15 mouse cellular contexts compared by ENCODE assay signal in the genomic region with DNA sequence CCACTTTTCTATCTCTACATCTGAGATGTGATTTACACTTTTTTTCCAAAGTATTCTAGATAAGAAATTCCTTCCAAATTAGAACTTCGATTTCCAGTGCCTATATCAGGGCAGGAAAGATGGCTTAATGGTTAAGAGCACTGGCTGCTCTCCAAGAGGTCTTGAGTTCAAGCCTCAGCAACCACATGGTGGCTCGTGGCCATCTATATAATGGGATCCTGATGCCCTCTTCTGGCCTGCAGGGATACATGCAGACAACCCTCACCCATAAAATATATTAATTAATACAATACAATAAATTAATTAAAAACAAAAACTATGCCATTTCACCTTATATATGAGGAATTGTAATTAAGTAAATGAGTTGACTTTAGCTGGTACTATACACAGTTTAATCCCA. TPM values are rescaled to one million over a fixed set of nuclear protein-coding genes. Genes with fewer than 3 reads are reported as not detected.
DNase-seq lines count a peak whose midpoint lies in the region; ATAC-seq and TF ChIP-seq lines count a peak whose summit lies in the region.
"Had no signal": no experiment of that assay in that cellular context is flagged by ENCODE, and none has a peak within 500 bp of the region (broad histone marks: within the 10 kb centered on the region; RNA-seq: fewer than 3 reads in every experiment).

No protein-coding gene starts in this region.

- no peaks in the 10 kb centered on the region for H3K4me1 ChIP-seq in kidney, adult 2 months (ENCODE audit: control insufficient read depth, insufficient read depth, low read length)
- no peaks in the 10 kb centered on the region for H3K4me1 ChIP-seq in kidney, embryonic 14.5 days (ENCODE audit: control insufficient read depth, insufficient read depth, low read length)
- no peaks in the 10 kb centered on the region for H3K4me1 ChIP-seq in thymus, adult 2 months (replicated peaks; ENCODE audit: control insufficient read depth, insufficient read depth, low read length)
- H3K4me1 ChIP-seq: embryonic facial prominence, embryonic 13.5 days; limb, embryonic 12.5 days had no signal

- no peak overlapping the region for H3K9ac ChIP-seq in kidney, embryonic 14.5 days (ENCODE audit: low read depth, low read length)
- H3K9ac ChIP-seq: embryonic facial prominence, embryonic 13.5 days; limb, embryonic 12.5 days had no signal

- ATAC-seq in kidney, embryonic 14.5 days (ENCODE audit: low FRiP score, low TSS enrichment): no peak
- ATAC-seq: intestine, embryonic 16.5 days had no signal

- DNase-seq in kidney, adult 2 months: peak; percentile 41
- DNase-seq in CD4-positive helper T cell, adult 2 months (ENCODE audit: low read depth, low spot score): peak; percentile 18
- peak; percentile 55 for DNase-seq in R1 (ENCODE audit: low read depth, low spot score)
- DNase-seq in kidney, postnatal 4 days: peak; percentile 4 to 14
- DNase-seq in ovary, adult 18-20 months (ENCODE audit: low spot score): no peak
- no peak for DNase-seq in thymus, postnatal 14 days
- DNase-seq in thymus, adult 2 months: no peak
- DNase-seq: thymus, postnatal 4 days had no signal

- peak; percentile 45 for TF ChIP-seq CTCF in kidney, adult 2 months (conservative IDR thresholded peaks at IDR 0.05; ENCODE audit: insufficient read depth, insufficient read length, low read depth, low read length)
- TF ChIP-seq CTCF in thymus, adult 2 months (IDR thresholded peaks at IDR 0.05; ENCODE audit: borderline replicate concordance, control insufficient read depth, extremely low read depth, insufficient read depth, low read length, poor library complexity): no peak

- WGBS in kidney, adult 2 months: 26% methylated on average over 2 of the region's 2 CpGs
- 63% methylated on average over 2 of the region's 2 CpGs for WGBS in kidney, embryonic 14.5 days
- WGBS in thymus, adult 2 months: 43% methylated on average over 2 of the region's 2 CpGs

- H3K4me2 ChIP-seq in kidney, embryonic 14.5 days (replicated peaks; ENCODE audit: low read depth, low read length): no peak overlapping the region
- H3K4me2 ChIP-seq: embryonic facial prominence, embryonic 13.5 days; limb, embryonic 12.5 days; midbrain, embryonic 11.5 days had no signal

- H3K36me3 ChIP-seq in kidney, adult 2 months (ENCODE audit: control insufficient read depth, insufficient read depth, low read length): no peaks in the 10 kb centered on the region
- no peaks in the 10 kb centered on the region for H3K36me3 ChIP-seq in kidney, embryonic 14.5 days (ENCODE audit: control insufficient read depth, insufficient read depth, low read length)
- no peaks in the 10 kb centered on the region for H3K36me3 ChIP-seq in thymus, adult 2 months (ENCODE audit: control insufficient read depth, insufficient read depth, low read length)
- H3K36me3 ChIP-seq: embryonic facial prominence, embryonic 13.5 days; limb, embryonic 12.5 days had no signal

- no peak for TF ChIP-seq POLR2A in kidney, adult 2 months (IDR thresholded peaks at IDR 0.05; ENCODE audit: low read depth, low read length)
- no peak for TF ChIP-seq POLR2A in thymus, adult 2 months (IDR thresholded peaks at IDR 0.05; ENCODE audit: control insufficient read depth, extremely low read depth, insufficient read depth, low read length, poor library complexity)

- H3K27me3 ChIP-seq in kidney, adult 2 months (replicated peaks; ENCODE audit: control insufficient read depth, insufficient read depth, low read length): no peaks in the 10 kb centered on the region
- no peaks in the 10 kb centered on the region for H3K27me3 ChIP-seq in kidney, embryonic 14.5 days (ENCODE audit: control insufficient read depth, insufficient read depth, low read length)
- no peaks in the 10 kb centered on the region for H3K27me3 ChIP-seq in thymus, adult 2 months (ENCODE audit: control insufficient read depth, insufficient read depth, low read length)

- H3K27ac ChIP-seq in kidney, adult 2 months (ENCODE audit: insufficient read depth, low read depth, low read length): no peak overlapping the region
- H3K27ac ChIP-seq in kidney, embryonic 14.5 days (ENCODE audit: low read depth, low read length): no peak overlapping the region
- H3K27ac ChIP-seq in thymus, adult 2 months (ENCODE audit: control insufficient read depth, insufficient read depth, low read length): no peak overlapping the region
- H3K27ac ChIP-seq: embryonic facial prominence, embryonic 13.5 days; limb, embryonic 12.5 days had no signal

- no peak overlapping the region for H3K4me3 ChIP-seq in kidney, adult 2 months (ENCODE audit: insufficient read depth, low read depth, low read length)
- H3K4me3 ChIP-seq in kidney, embryonic 14.5 days (ENCODE audit: low read length): no peak overlapping the region
- H3K4me3 ChIP-seq in thymus, adult 2 months (ENCODE audit: control insufficient read depth, insufficient read depth, low read length): no peak overlapping the region
- H3K4me3 ChIP-seq: embryonic facial prominence, embryonic 13.5 days; limb, embryonic 12.5 days had no signal

- no peaks in the 10 kb centered on the region for H3K9me3 ChIP-seq in kidney, embryonic 14.5 days (ENCODE audit: control insufficient read depth, low read length)
- H3K9me3 ChIP-seq: embryonic facial prominence, embryonic 13.5 days; limb, embryonic 12.5 days had no signal

RNA-seq across cellular contexts. Expression of a gene that starts 14.9 kb away (rescaled TPM):
- polyA plus RNA-seq in kidney, adult 2 months (2012; rRNA removed): 0.91 and 1.5 TPM in 2 replicates
- polyA plus RNA-seq in kidney, embryonic 14.5 days (2014; fragmentation: Nextera tagmentation; extraction: Ambion mirVana): 3.8 and 4.8 TPM in 2 replicates
- polyA plus RNA-seq in thymus, adult 2 months (2012; rRNA removed): 0.08 and 0.19 TPM in 2 replicates

RNA-seq across cellular contexts. Expression of a gene that starts 43.0 kb away (rescaled TPM):
- polyA plus RNA-seq in kidney, adult 2 months (2012; rRNA removed): 0.13 and 0.16 TPM in 2 replicates
- polyA plus RNA-seq in kidney, embryonic 14.5 days (2014; fragmentation: Nextera tagmentation; extraction: Ambion mirVana): 0.24 TPM in 1 of 2 replicates, not detected in the other
- polyA plus RNA-seq in thymus, adult 2 months (2012; rRNA removed): 0.18 and 0.23 TPM in 2 replicates
- polyA plus RNA-seq: heart, embryonic 14.5 days; spleen, adult 2 months had no signal

RNA-seq across cellular contexts. Expression of a gene that starts 50.0 kb away (rescaled TPM):
- 0.09 and 0.10 TPM in 2 replicates for polyA plus RNA-seq in kidney, adult 2 months (2012; rRNA removed)
- not detected in 2 replicates for polyA plus RNA-seq in kidney, embryonic 14.5 days (2014; fragmentation: Nextera tagmentation; extraction: Ambion mirVana)
- polyA plus RNA-seq in thymus, adult 2 months (2012; rRNA removed): 0.08 TPM in 1 of 2 replicates, not detected in the other
- polyA plus RNA-seq: embryonic facial prominence, embryonic 13.5 days; heart, embryonic 14.5 days; intestine, embryonic 16.5 days; limb, embryonic 12.5 days; midbrain, embryonic 11.5 days; spleen, adult 2 months had no signal

RNA-seq across cellular contexts. Expression of a gene that starts 50.6 kb away (rescaled TPM):
- not detected in 2 replicates for polyA plus RNA-seq in kidney, adult 2 months (2012; rRNA removed)
- polyA plus RNA-seq in kidney, embryonic 14.5 days (2014; fragmentation: Nextera tagmentation; extraction: Ambion mirVana): not detected in 2 replicates
- 0.41 and 0.55 TPM in 2 replicates for polyA plus RNA-seq in thymus, adult 2 months (2012; rRNA removed)
- polyA plus RNA-seq: embryonic facial prominence, embryonic 13.5 days; heart, embryonic 14.5 days; intestine, embryonic 16.5 days; limb, embryonic 12.5 days; midbrain, embryonic 11.5 days; spleen, adult 2 months had no signal

Comparison
In these comparisons a context has a peak if more than half of its experiments do, and no peak if none do; other contexts are left out.
1. DNase-seq: peak in kidney, adult 2 months (single experiment), CD4-positive helper T cell, adult 2 months (single experiment), R1 (single experiment) and kidney, postnatal 4 days (2 of 2); none in ovary, adult 18-20 months (single experiment), thymus, postnatal 14 days (single experiment) and thymus, adult 2 months (single experiment).